Mouse (Mus musculus): ENCODE results near the gene Pnmal2. TPM values are rescaled to one million over a fixed set of nuclear protein-coding genes. Genes with fewer than 3 reads are reported as not detected.

The Pnmal2 gene
- polyA plus RNA-seq, 1 experiment from 2014 or later: 2.0 TPM

- DNase-seq (ENCODE audit: low spot score): no peak
- 22% methylated on average over 17 of the region's 17 CpGs for WGBS
Measured at GRCm38 (mm10) chr7:16945419-16945818, 937 bp downstream of the Pnmal2 start.

DNA sequence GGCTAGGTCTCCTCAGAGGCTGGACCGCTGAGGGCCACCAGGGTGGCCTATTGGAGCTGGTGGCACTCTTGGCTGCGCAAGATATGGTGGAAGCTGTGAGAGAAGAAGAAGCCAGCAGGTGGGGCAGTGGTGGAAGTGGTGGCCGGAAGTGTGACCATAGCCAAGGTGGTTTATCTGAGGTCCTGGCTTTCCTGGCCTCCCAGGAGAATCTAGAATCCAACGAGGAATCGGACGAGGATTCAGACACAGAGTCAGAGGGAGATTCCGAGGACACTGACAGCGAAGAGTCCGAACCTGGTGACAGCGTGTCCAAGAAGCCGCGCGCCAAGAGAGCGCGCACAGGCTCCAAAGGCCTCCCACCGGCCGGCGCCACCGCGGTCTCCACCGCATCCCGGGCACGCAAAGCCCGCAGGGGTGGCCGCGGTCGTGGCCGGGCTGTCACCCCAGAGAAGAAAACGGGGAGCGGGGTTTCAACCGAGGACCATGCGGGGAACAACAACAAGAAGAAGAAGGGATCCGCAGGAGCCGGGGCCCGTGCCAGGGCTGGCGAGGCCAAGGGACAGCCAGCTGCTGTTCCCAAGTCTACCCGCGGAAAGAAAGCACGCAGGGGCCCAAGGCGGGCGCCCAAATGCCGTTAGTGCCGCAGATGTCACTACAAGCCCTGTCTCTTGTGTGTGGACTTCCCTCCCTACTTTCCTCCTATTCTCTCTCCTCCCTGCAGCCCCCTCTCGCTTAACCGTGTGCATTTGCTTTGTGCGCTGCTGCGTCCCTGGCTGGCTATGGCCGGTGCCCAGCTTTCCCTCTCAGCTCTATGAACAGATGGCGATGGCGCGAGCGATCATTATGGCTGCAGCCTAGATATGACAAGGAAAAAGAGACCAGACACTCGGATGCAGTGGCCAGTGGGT is 2.2 kb downstream of the Pnmal2 start:
- WGBS: 8% methylated on average over 50 of the region's 53 CpGs

More at GRCm38 (mm10) chr7:16945419-16945818, 937 bp downstream of the Pnmal2 start:
- no peaks in the 10 kb centered on the region for H3K36me3 ChIP-seq (ENCODE audit: insufficient read depth, low read length)
- H3K9ac ChIP-seq (replicated peaks; ENCODE audit: low read depth): no peak overlapping the region
- H3K4me2 ChIP-seq (replicated peaks; ENCODE audit: low read depth, low read length): no peak overlapping the region
- peaks cover 30% of the 10 kb centered on the region for H3K27me3 ChIP-seq (replicated peaks; ENCODE audit: insufficient read depth, low read length)
- no peaks in the 10 kb centered on the region for H3K9me3 ChIP-seq (ENCODE audit: low read length)
- H3K27ac ChIP-seq (ENCODE audit: low read length): no peak overlapping the region
- TF ChIP-seq CTCF (IDR thresholded peaks at IDR 0.05) (no peak), EP300 (IDR thresholded peaks at IDR 0.05) (no peak)
- no peak overlapping the region for H3K4me3 ChIP-seq (ENCODE audit: low read depth, low read length)
- H3K4me1 ChIP-seq (ENCODE audit: insufficient read depth, low read depth, low read length): peaks cover 21% of the 10 kb centered on the region; the same call in 1 of the 2 replicates
- no peak for ATAC-seq

GRCm38 (mm10) chr7:16947349-16947895 is 2.9 kb downstream of the Pnmal2 start:
- Histone ChIP-seq H3K4me2 (replicated peaks; ENCODE audit: low read depth, low read length) (peak overlapping the region; percentile 56), H3K36me3 (ENCODE audit: insufficient read depth, low read length) (no peaks in the 10 kb centered on the region), H3K4me1 (ENCODE audit: insufficient read depth, low read depth, low read length) (peaks cover 21% of the 10 kb centered on the region; the same call in 1 of the 2 replicates), H3K9ac (replicated peaks; ENCODE audit: low read depth) (no peak overlapping the region), H3K9me3 (ENCODE audit: low read length) (no peaks in the 10 kb centered on the region), H3K27ac (ENCODE audit: low read length) (no peak overlapping the region), H3K4me3 (ENCODE audit: low read depth, low read length) (peak overlapping the region; percentile 23; the same call in 1 of the 2 replicates), H3K27me3 (replicated peaks; ENCODE audit: insufficient read depth, low read length) (peaks cover 30% of the 10 kb centered on the region)
- 17% methylated on average over 21 of the region's 22 CpGs for WGBS
- ATAC-seq (no peak), DNase-seq (ENCODE audit: low spot score) (no peak)
- no peak for TF ChIP-seq EP300 (IDR thresholded peaks at IDR 0.05)
- no peak for TF ChIP-seq CTCF (IDR thresholded peaks at IDR 0.05)

More for the DNA sequence above, 2.2 kb downstream of the Pnmal2 start:
- ATAC-seq (no peak), DNase-seq (ENCODE audit: low spot score) (no peak)
- Histone ChIP-seq H3K4me3 (ENCODE audit: low read depth, low read length) (peak overlapping the region; percentile 23; the same call in 1 of the 2 replicates), H3K27me3 (replicated peaks; ENCODE audit: insufficient read depth, low read length) (peaks cover 30% of the 10 kb centered on the region), H3K27ac (ENCODE audit: low read length) (no peak overlapping the region), H3K36me3 (ENCODE audit: insufficient read depth, low read length) (no peaks in the 10 kb centered on the region), H3K4me2 (replicated peaks; ENCODE audit: low read depth, low read length) (peak overlapping the region; percentile 56), H3K4me1 (ENCODE audit: insufficient read depth, low read depth, low read length) (peaks cover 21% of the 10 kb centered on the region; the same call in 1 of the 2 replicates), H3K9me3 (ENCODE audit: low read length) (no peaks in the 10 kb centered on the region), H3K9ac (replicated peaks; ENCODE audit: low read depth) (no peak overlapping the region)
- TF ChIP-seq EP300 (IDR thresholded peaks at IDR 0.05): no peak
- no peak for TF ChIP-seq CTCF (IDR thresholded peaks at IDR 0.05)

- peak; percentile 19; the same call in 1 of the 2 replicates for ATAC-seq
- H3K4me3 ChIP-seq (ENCODE audit: low read depth, low read length): no peak overlapping the region
- H3K9me3 ChIP-seq (ENCODE audit: low read length): no peaks in the 10 kb centered on the region
- H3K27me3 ChIP-seq (replicated peaks; ENCODE audit: insufficient read depth, low read length): peaks cover 30% of the 10 kb centered on the region
- no peaks in the 10 kb centered on the region for H3K36me3 ChIP-seq (ENCODE audit: insufficient read depth, low read length)
- 5% methylated on average over 4 of the region's 4 CpGs for WGBS
- no peak overlapping the region for H3K9ac ChIP-seq (replicated peaks; ENCODE audit: low read depth)
- H3K27ac ChIP-seq (ENCODE audit: low read length): no peak overlapping the region
- DNase-seq (ENCODE audit: low spot score): peak; percentile 70
- H3K4me2 ChIP-seq (replicated peaks; ENCODE audit: low read depth, low read length): peak overlapping the region; percentile 56; the same call in 1 of the 2 replicates
- peaks cover 21% of the 10 kb centered on the region; the same call in 1 of the 2 replicates for H3K4me1 ChIP-seq (ENCODE audit: insufficient read depth, low read depth, low read length)
- TF ChIP-seq EP300 (IDR thresholded peaks at IDR 0.05) (no peak), CTCF (IDR thresholded peaks at IDR 0.05) (no peak)
Measured at GRCm38 (mm10) chr7:16947959-16948361, 3.5 kb downstream of the Pnmal2 start.

- Histone ChIP-seq H3K9me3 (ENCODE audit: low read length) (no peaks in the 10 kb centered on the region), H3K4me2 (replicated peaks; ENCODE audit: low read depth, low read length) (no peak overlapping the region), H3K9ac (replicated peaks; ENCODE audit: low read depth) (no peak overlapping the region), H3K36me3 (ENCODE audit: insufficient read depth, low read length) (no peaks in the 10 kb centered on the region), H3K4me3 (ENCODE audit: low read depth, low read length) (no peak overlapping the region), H3K4me1 (ENCODE audit: insufficient read depth, low read depth, low read length) (peaks cover 21% of the 10 kb centered on the region; the same call in 1 of the 2 replicates), H3K27ac (ENCODE audit: low read length) (no peak overlapping the region), H3K27me3 (replicated peaks; ENCODE audit: insufficient read depth, low read length) (peaks cover 30% of the 10 kb centered on the region)
- DNase-seq (ENCODE audit: low spot score) (no peak), ATAC-seq (no peak)
- TF ChIP-seq CTCF (IDR thresholded peaks at IDR 0.05): no peak
- TF ChIP-seq EP300 (IDR thresholded peaks at IDR 0.05): no peak
- whole genome bisulfite sequencing: 64% methylated on average over 8 of the region's 8 CpGs
Measured at GRCm38 (mm10) chr7:16948923-16949458, 4.5 kb downstream of the Pnmal2 start.
